Mouse (Mus musculus) CH12F3 (cell line): Measurements from ENCODE around the gene Olfr70.

Experiments
- in situ Hi-C: fragments of 300-500 bp; cut with MboI; formaldehyde crosslinking; loops from 2 replicates; pipeline ENCODE4 v1.14.3; 2020; ENCODE audit warnings: low sequenced_read_pairs

The Olfr70 gene

DNA sequence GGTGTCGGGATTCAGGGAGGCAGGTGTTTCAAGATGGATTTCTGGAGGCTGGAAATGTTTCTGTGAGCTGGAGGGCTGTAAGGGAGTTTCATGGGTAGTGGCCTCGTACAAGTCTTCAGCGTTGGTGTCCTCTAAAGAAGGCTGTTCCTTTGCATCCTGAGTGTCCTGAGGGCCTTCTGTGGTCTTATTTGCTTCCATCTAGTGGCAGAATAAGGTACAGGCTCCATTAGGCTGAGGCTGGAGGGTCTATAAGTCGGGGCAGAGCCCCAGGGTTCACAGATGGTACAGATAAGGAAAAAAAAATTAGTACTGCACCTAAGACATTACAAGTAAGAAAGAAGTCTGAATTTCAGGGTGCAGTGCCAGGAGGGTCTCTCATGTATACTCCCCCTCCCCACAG lies 34.2 kb downstream of the Olfr70 start:
- in situ Hi-C loops, result no loop called here

DNA sequence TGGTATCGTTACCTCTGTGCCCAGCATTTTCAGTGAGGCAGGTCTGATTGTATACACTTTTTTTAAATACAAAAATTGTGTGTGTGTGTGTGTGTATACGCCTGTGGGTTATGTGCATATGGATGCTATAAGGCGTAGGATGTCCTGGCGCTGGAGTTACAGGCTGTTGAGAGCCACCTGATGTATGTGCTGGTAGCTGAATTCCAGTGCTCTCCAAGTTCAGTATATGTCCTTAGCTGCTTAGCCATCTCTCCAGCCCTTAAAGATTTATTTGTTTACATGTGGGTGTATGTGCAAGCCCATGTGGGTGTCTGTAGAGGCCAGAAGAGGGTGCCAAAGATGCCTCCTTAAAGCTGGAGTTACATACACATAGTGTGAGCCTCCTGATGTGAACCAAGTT lies 43.5 kb downstream of the Olfr70 start:
- in situ Hi-C loops, result no loop called here

DNA sequence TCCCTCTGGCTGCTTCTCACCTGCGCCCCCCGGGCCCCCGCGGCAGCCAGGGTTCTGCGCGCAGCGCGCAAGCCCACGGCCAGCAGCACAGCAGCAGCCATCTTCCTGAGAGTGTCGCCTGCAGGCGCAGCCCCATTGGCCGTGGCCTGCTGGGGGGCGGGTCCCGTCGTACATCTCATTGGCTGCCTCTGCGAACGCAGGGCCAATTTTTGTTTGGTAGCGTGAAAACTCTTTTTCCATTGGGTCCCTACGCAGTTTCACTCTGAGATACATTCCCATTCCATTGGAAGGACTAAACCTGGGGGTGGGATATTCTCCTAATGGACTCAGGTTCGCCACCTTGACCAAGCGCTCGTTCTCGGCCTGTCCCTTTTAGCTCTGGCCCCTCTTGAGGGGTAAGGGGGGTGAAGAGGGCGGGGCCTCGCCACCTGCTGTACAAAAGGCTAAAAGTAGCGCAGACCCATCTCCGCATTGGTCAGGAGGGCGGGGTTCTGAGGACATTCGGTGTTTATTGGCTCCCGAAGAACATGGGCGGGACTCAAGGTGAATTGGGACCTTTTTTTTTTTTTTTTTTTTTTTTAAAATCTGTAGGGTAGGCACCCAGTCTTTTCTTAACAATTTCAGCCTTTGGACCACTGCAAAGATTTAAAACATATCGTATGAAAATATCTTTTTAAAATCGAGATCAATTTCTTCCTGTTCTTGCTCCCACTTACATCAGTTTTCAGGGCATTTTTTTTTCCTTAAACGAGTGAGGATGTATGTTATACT lies 44.1 kb downstream of the Olfr70 start, which contains the start of gene Hint2:
Hint2 (minus strand) TSS at position 128 of the 771 bp plus-strand sequence.
- in situ Hi-C loops, result no loop called here

DNA sequence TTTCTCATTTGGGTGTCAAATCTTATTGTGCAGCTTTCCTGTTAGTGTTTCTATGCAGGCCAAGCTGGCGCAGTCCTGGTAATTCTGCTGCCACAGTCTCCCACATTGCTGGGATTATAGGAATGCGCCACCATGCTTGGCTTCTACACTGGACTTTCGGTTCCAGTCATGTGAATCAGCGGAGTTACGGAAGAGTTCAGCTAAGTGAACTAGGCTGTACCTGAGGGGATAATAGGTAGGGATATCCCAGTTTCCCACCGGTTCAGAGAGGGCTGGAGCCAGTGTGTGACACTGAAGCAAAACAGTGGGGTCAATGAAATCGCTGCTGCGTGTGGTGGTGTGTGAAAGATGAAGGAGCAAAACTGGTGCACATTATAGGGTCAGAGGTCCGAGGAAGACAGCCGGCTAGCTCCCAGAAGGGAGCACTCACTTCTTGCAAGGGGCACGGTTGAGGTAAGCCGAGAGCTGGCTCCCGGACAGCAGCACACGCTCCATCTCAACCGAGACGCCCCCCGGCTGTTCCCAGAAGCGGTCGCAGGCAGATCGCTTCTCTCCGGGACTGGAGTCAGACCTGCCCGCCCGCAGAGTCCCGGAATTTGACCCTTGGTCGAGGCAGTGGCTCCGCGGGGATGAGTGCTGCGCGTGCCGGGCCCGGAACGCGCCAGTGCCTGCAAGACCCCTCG lies 44.8 kb downstream of the Olfr70 start:
- in situ Hi-C loops, result no loop called here

DNA sequence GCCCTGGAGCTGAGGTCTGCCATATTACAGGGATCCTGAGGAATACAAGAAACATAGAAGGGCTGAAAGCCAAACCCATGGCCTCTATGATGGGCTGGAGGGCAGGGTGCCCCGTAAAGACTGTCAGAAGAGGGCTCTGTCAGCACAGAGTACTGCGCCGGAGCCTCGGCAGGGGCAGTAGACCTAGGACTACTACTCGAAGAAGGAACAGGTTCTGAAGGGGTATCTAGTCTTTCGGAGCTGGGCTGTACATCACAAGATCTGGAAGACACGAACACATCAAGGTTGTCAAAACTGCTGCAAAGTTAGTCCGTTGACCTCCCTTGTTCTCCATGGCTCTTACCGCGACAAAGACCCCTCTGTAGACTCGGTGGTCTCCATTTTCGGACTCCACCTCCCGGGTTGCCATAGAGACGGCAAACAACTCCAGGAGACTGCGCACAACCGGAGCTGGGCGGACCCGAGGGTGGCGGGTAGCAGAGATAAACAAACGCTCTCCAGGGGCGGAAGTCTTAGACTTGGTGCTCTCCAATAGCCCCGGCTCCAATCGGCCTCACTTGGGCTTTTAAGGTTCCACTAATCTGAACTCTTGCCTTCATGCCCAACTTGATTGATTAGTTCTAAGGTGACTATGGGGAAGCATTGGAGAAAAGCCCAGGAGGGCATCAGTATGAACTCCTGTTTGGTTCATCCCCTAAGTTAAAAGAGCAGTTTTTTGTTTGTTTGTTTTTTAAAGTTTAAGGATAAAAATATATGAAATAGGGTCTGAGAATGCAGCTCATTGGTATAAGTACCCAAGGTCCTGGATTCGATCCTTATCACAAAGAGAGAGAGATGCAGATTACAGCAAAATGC lies 47.2 kb downstream of the Olfr70 start, which contains the start of gene Spag8:
Spag8 (minus strand) TSS at position 434 of the 855 bp plus-strand sequence.
- in situ Hi-C loops, result no loop called here

DNA sequence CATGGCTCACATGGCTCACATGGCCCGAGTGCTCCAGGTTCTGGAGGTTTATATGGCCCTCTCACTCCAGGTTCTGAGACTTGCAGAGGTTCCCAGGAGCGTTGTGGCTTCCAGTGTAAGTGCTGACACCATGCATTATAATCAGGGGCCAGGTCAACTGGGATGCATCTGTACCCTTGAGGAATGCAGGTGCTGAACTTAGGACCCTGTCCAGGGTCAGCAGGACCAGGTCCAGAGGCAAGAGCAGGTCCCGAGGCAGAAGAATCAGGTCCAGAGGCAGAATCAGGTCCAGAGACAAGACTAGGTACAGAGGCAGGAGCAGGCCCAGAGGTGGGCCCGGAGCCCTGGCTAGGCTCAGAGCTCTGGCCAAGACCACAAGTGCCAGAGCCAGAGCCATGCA lies 47.9 kb downstream of the Olfr70 start:
- in situ Hi-C loops, result no loop called here

DNA sequence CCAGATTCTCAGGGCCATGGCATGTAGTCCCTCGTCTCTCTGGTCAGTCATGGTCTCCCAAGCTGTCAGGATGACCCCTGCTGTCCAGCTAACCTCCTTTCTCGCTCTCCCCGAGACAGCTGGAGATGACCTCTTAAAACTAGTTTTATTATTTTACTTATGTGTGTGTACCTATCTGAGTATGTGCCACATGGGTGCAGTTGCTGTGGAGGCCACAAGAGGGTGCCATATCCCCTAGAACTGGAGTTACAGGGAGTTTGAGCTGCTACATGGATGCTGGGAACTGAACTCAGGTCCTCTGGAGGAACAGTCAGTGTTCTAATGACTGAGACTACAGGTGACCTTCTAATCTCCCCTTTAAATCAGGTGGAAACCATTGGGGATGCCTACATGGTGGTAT lies 50.8 kb downstream of the Olfr70 start:
- in situ Hi-C loops, result no loop called here
